Mouse (Mus musculus): ENCODE data around the gene Kit.

- TF ChIP-seq CTCF (IDR thresholded peaks at IDR 0.05) (no peak), EP300 (IDR thresholded peaks at IDR 0.05; ENCODE audit: insufficient read depth, low read depth, low read length) (no peak), POLR2A (IDR thresholded peaks at IDR 0.05; ENCODE audit: insufficient read depth, low read depth, low read length) (no peak)
Measured at GRCm38 (mm10) chr5:75536156-75536555, 38.6 kb upstream of the Kit start.
